14 mouse cellular contexts compared by ENCODE assay signal in the genomic region with DNA sequence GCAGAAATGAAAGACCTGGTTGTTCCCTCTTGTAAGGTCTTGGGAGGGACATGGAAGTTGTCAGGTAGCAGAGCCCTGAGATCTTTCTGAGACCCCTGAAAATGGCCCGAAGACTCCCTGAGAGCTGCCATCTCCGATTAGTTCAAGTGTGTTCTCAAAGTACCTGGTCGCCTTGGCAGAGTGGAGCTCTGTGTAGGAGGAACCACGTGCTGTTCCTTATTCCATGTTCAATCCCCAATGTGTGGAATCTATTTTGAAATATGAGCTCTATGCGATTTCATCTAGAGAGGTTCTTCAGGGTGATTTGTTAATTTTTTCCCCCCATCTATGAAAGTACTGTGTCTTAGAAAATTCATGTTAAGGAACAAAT.
"Had no signal": no experiment of that assay in that cellular context is flagged by ENCODE, and none has a peak within 500 bp of the region (broad histone marks: within the 10 kb centered on the region; RNA-seq: fewer than 3 reads in every experiment).

No protein-coding gene starts in this region.

- H3K27me3 ChIP-seq: kidney, embryonic 15.5 days; limb, embryonic 12.5 days; megakaryocyte, embryonic 14.5 days; midbrain, embryonic 15.5 days; neural tube, embryonic 12.5 days had no signal

- H3K36me3 ChIP-seq: midbrain, embryonic 15.5 days; neural tube, embryonic 12.5 days had no signal

- DNase-seq: kidney, adult 2 months; kidney, postnatal 14 days; layer of hippocampus, postnatal 36 days; liver; lung, adult 2 months had no signal

- H3K27ac ChIP-seq: liver, embryonic 14.5 days; macrophage; midbrain, embryonic 15.5 days; neural tube, embryonic 12.5 days; stomach, postnatal 0 days had no signal

- H3K4me3 ChIP-seq: kidney, embryonic 15.5 days; limb, embryonic 12.5 days; midbrain, embryonic 15.5 days; neural tube, embryonic 12.5 days had no signal

- ATAC-seq: midbrain, embryonic 15.5 days had no signal

- H3K9ac ChIP-seq: kidney, embryonic 15.5 days; limb, embryonic 12.5 days; liver, embryonic 14.5 days; midbrain, embryonic 15.5 days; neural tube, embryonic 12.5 days had no signal

- H3K4me2 ChIP-seq: kidney, embryonic 15.5 days; limb, embryonic 12.5 days; midbrain, embryonic 11.5 days; midbrain, embryonic 15.5 days; neural tube, embryonic 12.5 days had no signal

- H3K9me3 ChIP-seq: kidney, embryonic 15.5 days; limb, embryonic 12.5 days; megakaryocyte, embryonic 14.5 days; midbrain, embryonic 15.5 days; neural tube, embryonic 12.5 days had no signal
